26 mouse cellular contexts compared by ENCODE assay signal in the genomic region with DNA sequence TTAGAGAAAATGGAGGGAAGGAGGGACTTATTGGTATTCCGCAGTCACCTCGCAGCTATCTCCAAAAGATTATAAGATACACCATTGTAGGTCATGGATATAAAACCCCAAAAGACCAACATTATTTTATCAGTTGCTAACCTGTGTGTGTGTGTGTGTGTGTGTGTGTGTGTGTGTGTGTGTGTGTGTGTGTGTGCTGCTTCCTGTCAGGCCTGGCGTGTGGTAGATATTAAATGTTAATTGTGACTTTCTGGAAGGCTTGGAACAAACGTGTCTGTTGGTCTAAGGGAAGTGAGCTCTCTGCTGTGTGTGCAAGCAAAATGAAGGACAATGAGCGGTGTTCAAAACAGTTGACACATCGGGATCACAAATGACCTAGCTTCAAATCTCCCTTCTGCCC.
"Had no signal": no experiment of that assay in that cellular context is flagged by ENCODE, and none has a peak within 500 bp of the region (broad histone marks: within the 10 kb centered on the region; RNA-seq: fewer than 3 reads in every experiment).

No protein-coding gene starts in this region.

- DNase-seq: gastrocnemius, adult 2 months; gastrocnemius, postnatal 10 days; gastrocnemius, postnatal 25 days; heart, adult 2 months; heart, postnatal 10 days; heart, postnatal 4 days; kidney, adult 11 months; kidney, adult 2 months; kidney, postnatal 10 days; kidney, postnatal 25 days; kidney, postnatal 4 days; layer of hippocampus, adult 9-11 months; layer of hippocampus, postnatal 36 days; liver; liver, embryonic 13.5 days had no signal

- H3K4me2 ChIP-seq: heart, embryonic 12.5 days; hindbrain, embryonic 12.5 days; hindbrain, embryonic 14.5 days; limb, embryonic 12.5 days; liver, embryonic 11.5 days; liver, embryonic 13.5 days; liver, embryonic 15.5 days had no signal

- ATAC-seq: hindbrain, embryonic 16.5 days; intestine, embryonic 16.5 days had no signal

- H3K9me3 ChIP-seq: heart, embryonic 10.5 days; heart, embryonic 12.5 days; hindbrain, embryonic 10.5 days; hindbrain, embryonic 12.5 days; limb, embryonic 10.5 days; limb, embryonic 12.5 days; liver, embryonic 13.5 days; liver, embryonic 15.5 days had no signal

- H3K4me1 ChIP-seq: heart, embryonic 12.5 days; hindbrain, embryonic 10.5 days; hindbrain, embryonic 12.5 days; limb, embryonic 12.5 days had no signal

- H3K4me3 ChIP-seq: gastrocnemius, adult 2 months; heart, adult 2 months; heart, embryonic 10.5 days; heart, embryonic 12.5 days; hindbrain, embryonic 10.5 days; hindbrain, embryonic 12.5 days; limb, embryonic 10.5 days; limb, embryonic 12.5 days; liver, embryonic 13.5 days; liver, embryonic 15.5 days had no signal

- H3K27ac ChIP-seq: gastrocnemius, adult 2 months; heart, adult 2 months; heart, embryonic 10.5 days; hindbrain, embryonic 10.5 days; hindbrain, embryonic 12.5 days; hindbrain, embryonic 14.5 days; limb, embryonic 10.5 days; limb, embryonic 12.5 days; liver, embryonic 13.5 days; liver, embryonic 15.5 days had no signal

- H3K27me3 ChIP-seq: hindbrain, embryonic 12.5 days; limb, embryonic 12.5 days; liver, embryonic 13.5 days had no signal

- H3K36me3 ChIP-seq: heart, embryonic 10.5 days; heart, embryonic 12.5 days; hindbrain, embryonic 10.5 days; hindbrain, embryonic 12.5 days; limb, embryonic 10.5 days; limb, embryonic 12.5 days; liver, embryonic 13.5 days; liver, embryonic 15.5 days had no signal

- H3K9ac ChIP-seq: heart, embryonic 12.5 days; hindbrain, embryonic 12.5 days; hindbrain, embryonic 14.5 days; limb, embryonic 12.5 days; liver, embryonic 13.5 days; liver, embryonic 15.5 days had no signal
